Mouse (Mus musculus) MEL (cell line): ENCODE measurements around the gene Stap2. TPM values are rescaled to one million over a fixed set of nuclear protein-coding genes. Genes with fewer than 3 reads are reported as not detected.

Experiments used
- DNase-seq: peaks from one replicate; pipeline ENCODE4 v3.0.0; 2011; ENCODE audit warnings: low read depth, low spot score
- H3K27ac ChIP-seq: 2 replicates; pipeline ENCODE4 v1.5.1; 2012; ENCODE audit warnings: low read depth, mild to moderate bottlenecking, control low read depth, low read length, moderate library complexity; ENCODE audit not compliant: control insufficient read depth
- H3K27me3 ChIP-seq, 2 experiments: fragments of 150-350 bp in 1 of 2; sonication (generic) in 1 of 2; 2 replicates each; pipeline ENCODE4 v1.6.1; 2012; ENCODE audit warnings: low read length in 2 of 2, mild to moderate bottlenecking in 2 of 2, improper control_type of control experiment in 1 of 2, moderate library complexity in 1 of 2; ENCODE audit not compliant: insufficient read depth in 2 of 2, control insufficient read depth in 1 of 2
- H3K36me3 ChIP-seq, 2 experiments: 2 replicates each; pipeline ENCODE4 v1.6.1; 2012 to 2014; ENCODE audit warnings: low read length in 2 of 2, improper control_type of control experiment in 1 of 2, inconsistent platforms in 1 of 2, mild to moderate bottlenecking in 1 of 2; ENCODE audit not compliant: insufficient read depth in 2 of 2, control insufficient read depth in 1 of 2
- H3K4me1 ChIP-seq, 2 experiments: fragments of 150-350 bp in 1 of 2; sonication (generic) in 1 of 2; 2 replicates each; pipeline ENCODE4 v1.6.1; 2012; ENCODE audit warnings: low read length in 2 of 2, improper control_type of control experiment in 1 of 2, mild to moderate bottlenecking in 1 of 2; ENCODE audit not compliant: insufficient read depth in 2 of 2, control insufficient read depth in 1 of 2
- H3K4me3 ChIP-seq, 2 experiments: fragments of 150-350 bp in 1 of 2; sonication (generic) in 1 of 2; 2 replicates each; pipeline ENCODE4 v1.5.1; 2012; ENCODE audit warnings: low read depth in 2 of 2, low read length in 2 of 2, mild to moderate bottlenecking in 2 of 2, moderate library complexity in 2 of 2, control low read depth in 1 of 2, improper control_type of control experiment in 1 of 2; ENCODE audit not compliant: control insufficient read depth in 1 of 2, insufficient read depth in 1 of 2
- H3K79me2 ChIP-seq: 2 replicates; pipeline ENCODE4 v1.6.1; 2012; ENCODE audit warnings: mild to moderate bottlenecking, low read length, moderate library complexity; ENCODE audit not compliant: control insufficient read depth, poor library complexity, insufficient read depth
- H3K9ac ChIP-seq: 2 replicates; pipeline ENCODE4 v1.6.1; 2012; ENCODE audit warnings: low read depth, mild to moderate bottlenecking, control low read depth, low read length, moderate library complexity; ENCODE audit not compliant: control insufficient read depth, poor library complexity, severe bottlenecking
- H3K9me3 ChIP-seq: fragments of 150-350 bp; sonication (generic); replicated peaks from 2 replicates; pipeline ENCODE4 v1.6.1; 2012; ENCODE audit warnings: mild to moderate bottlenecking, low read length, improper control_type of control experiment, moderate library complexity; ENCODE audit not compliant: insufficient read depth
- EP300 ChIP-seq, 2 experiments: IDR thresholded peaks; 2 replicates each; pipeline ENCODE4 v1.6.1; 2011; ENCODE audit warnings: improper control_type of control experiment in 2 of 2, low read length in 2 of 2, low read depth in 1 of 2, mild to moderate bottlenecking in 1 of 2
- HCFC1 ChIP-seq: IDR thresholded peaks from 2 replicates; pipeline ENCODE4 v1.6.1; 2012; ENCODE audit warnings: low read depth, mild to moderate bottlenecking, inconsistent platforms, low read length, improper control_type of control experiment, moderate library complexity
- MAFK ChIP-seq: IDR thresholded peaks from 2 replicates; pipeline ENCODE4 v1.6.1; 2011; ENCODE audit warnings: low read depth, mild to moderate bottlenecking, low read length, improper control_type of control experiment, borderline replicate concordance
- MAX ChIP-seq: IDR thresholded peaks from 2 replicates; pipeline ENCODE4 v1.6.1; 2011; ENCODE audit warnings: low read length, improper control_type of control experiment
- MEF2A ChIP-seq: IDR thresholded peaks from 2 replicates; pipeline ENCODE4 v1.6.1; 2014; ENCODE audit warnings: low read depth, mild to moderate bottlenecking, inconsistent platforms, low read length, improper control_type of control experiment; ENCODE audit not compliant: poor library complexity, insufficient replicate concordance, severe bottlenecking; ENCODE audit errors: extremely low read depth
- MXI1 ChIP-seq: IDR thresholded peaks from 2 replicates; pipeline ENCODE4 v1.6.1; 2011; ENCODE audit warnings: mild to moderate bottlenecking, low read depth, low read length, improper control_type of control experiment
- MYC ChIP-seq: IDR thresholded peaks from 2 replicates; pipeline ENCODE4 v1.6.1; 2011; ENCODE audit warnings: low read depth, mild to moderate bottlenecking, low read length, improper control_type of control experiment, moderate library complexity
- NRF1 ChIP-seq: IDR thresholded peaks from 2 replicates; pipeline ENCODE4 v1.6.1; 2014; ENCODE audit warnings: low read depth, mild to moderate bottlenecking, inconsistent platforms, low read length, improper control_type of control experiment, moderate library complexity; ENCODE audit not compliant: poor library complexity, insufficient read depth, severe bottlenecking
- POLR2AphosphoS2 ChIP-seq: IDR thresholded peaks from 2 replicates; pipeline ENCODE4 v1.6.1; 2011; ENCODE audit warnings: low read length, improper control_type of control experiment
- RAD21 ChIP-seq: IDR thresholded peaks from 2 replicates; pipeline ENCODE4 v1.6.1; 2011; ENCODE audit warnings: mild to moderate bottlenecking, low read depth, low read length, improper control_type of control experiment
- RCOR1 ChIP-seq: IDR thresholded peaks from 2 replicates; pipeline ENCODE4 v1.6.1; 2012; ENCODE audit warnings: low read depth, mild to moderate bottlenecking, inconsistent platforms, low read length, improper control_type of control experiment
- SMC3 ChIP-seq: IDR thresholded peaks from 2 replicates; pipeline ENCODE4 v1.6.1; 2011; ENCODE audit warnings: low read depth, low read length, improper control_type of control experiment
- TAL1 ChIP-seq: IDR thresholded peaks from 2 replicates; pipeline ENCODE4 v1.6.1; 2012; ENCODE audit warnings: mild to moderate bottlenecking, inconsistent platforms, low read length, moderate library complexity, mixed read lengths
- TBP ChIP-seq: IDR thresholded peaks from 2 replicates; pipeline ENCODE4 v1.8.0; 2011; ENCODE audit warnings: low read depth, low read length, improper control_type of control experiment
- USF1 ChIP-seq: IDR thresholded peaks from 2 replicates; pipeline ENCODE4 v1.6.1; 2014; ENCODE audit warnings: low read depth, mild to moderate bottlenecking, inconsistent platforms, low read length, improper control_type of control experiment, moderate library complexity
- ZC3H11A ChIP-seq: IDR thresholded peaks from 2 replicates; pipeline ENCODE4 v1.6.1; 2012; ENCODE audit warnings: low read depth, mild to moderate bottlenecking, inconsistent platforms, low read length, improper control_type of control experiment
- ZKSCAN1 ChIP-seq: IDR thresholded peaks from 2 replicates; pipeline ENCODE4 v1.6.1; 2012; ENCODE audit warnings: low read depth, mild to moderate bottlenecking, inconsistent platforms, low read length, improper control_type of control experiment, moderate library complexity
- polyA plus RNA-seq, 2 experiments: library from polyadenylated mRNA; stranded (reverse) in 1 of 2; unstranded in 1 of 2; fragments of >175 nt in 1 of 2; fragments of >200 nt in 1 of 2; gene quantifications; 2 replicates each; pipeline versions ENCODE4 v1.2.1 to v1.2.4; 2012; ENCODE audit warnings: low replicate concordance in 2 of 2, low read depth in 1 of 2; ENCODE audit not compliant: insufficient read length in 2 of 2, insufficient read depth in 1 of 2, missing spikeins in 1 of 2
- total RNA-seq: library from RNA; depleted of rRNA; stranded (reverse); fragments of 300-350 nt; gene quantifications from 2 replicates; pipeline ENCODE4 v1.2.3, GENCODE M21; 2012

Gene Stap2
- total and polyA plus RNA-seq, 3 experiments: 0.08 TPM; not detected in 1

DNA sequence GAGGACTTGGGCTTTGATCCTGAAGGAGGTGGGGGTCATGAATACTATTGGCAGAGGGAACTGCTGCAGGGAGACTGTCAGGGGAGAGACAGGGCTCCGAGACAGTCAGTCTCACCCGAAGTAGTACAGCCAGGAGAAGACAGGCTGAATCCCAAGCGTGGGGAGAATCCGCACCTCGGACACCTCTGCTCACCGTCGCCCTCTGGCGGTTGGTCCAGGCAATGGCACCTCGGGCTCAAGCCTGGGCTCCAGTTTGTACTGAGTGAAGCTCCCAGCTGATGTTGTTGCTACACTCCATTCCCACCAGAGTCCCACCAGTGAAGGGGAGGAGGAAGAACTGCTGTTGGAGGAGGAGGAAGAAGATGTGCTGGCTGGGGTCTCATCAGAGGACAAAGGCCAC is 5.3 kb upstream of the Stap2 start (continued):
- TF ChIP-seq MEF2A (no peak), POLR2AphosphoS2 (no peak), ZC3H11A (no peak), HCFC1 (no peak), MAX (no peak), MAFK (no peak)
- TF ChIP-seq, all 39 proteins: peak for 3

DNA sequence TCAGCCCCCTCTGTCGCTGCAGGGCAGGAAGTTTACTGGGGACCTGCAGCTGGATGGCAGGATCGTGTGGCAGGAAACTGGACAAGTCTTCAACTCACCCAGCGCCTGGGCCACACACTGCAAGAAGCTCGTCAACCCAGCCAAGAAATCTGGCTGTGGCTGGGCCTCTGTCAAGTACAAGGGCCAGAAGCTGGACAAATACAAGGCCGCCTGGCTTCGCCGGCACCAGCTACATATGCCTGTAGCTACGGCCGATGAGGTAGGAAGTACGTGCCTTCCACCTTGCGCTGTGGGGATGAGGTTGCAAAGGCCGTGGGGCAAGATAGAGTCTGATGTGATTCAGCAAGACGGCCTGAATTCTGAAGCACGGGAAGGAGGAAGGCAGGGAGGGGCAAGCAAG is 4.9 kb upstream of the Stap2 start:
- peaks cover 0 to 8% of the 10 kb centered on the region in 2 experiments; a peak in 2 of 4 replicates for H3K36me3 ChIP-seq
- no peak overlapping the region for H3K9ac ChIP-seq
- DNase-seq: no peak
- H3K27ac ChIP-seq: no peak overlapping the region
- H3K27me3 ChIP-seq: no peaks in the 10 kb centered on the region
- H3K4me3 ChIP-seq: no peak overlapping the region
- peaks cover 0 to 17% of the 10 kb centered on the region in 2 experiments; a peak in 2 of 4 replicates for H3K4me1 ChIP-seq
- no peak for TF ChIP-seq MXI1
- no peak for TF ChIP-seq ZC3H11A
- no peak for TF ChIP-seq TAL1
- no peak for TF ChIP-seq ZKSCAN1
- no peak for TF ChIP-seq EP300 (IDR thresholded peaks at IDR 0.05; ENCODE audit: low read depth in 1 of 2, low read length in 2 of 2)
- TF ChIP-seq USF1: no peak
- TF ChIP-seq MYC: no peak
- no peak for TF ChIP-seq TBP
- TF ChIP-seq, all 39 proteins: peak for 0
- Histone ChIP-seq H3K9me3 (no peaks in the 10 kb centered on the region), H3K79me2 (no peaks in the 10 kb centered on the region)

DNA sequence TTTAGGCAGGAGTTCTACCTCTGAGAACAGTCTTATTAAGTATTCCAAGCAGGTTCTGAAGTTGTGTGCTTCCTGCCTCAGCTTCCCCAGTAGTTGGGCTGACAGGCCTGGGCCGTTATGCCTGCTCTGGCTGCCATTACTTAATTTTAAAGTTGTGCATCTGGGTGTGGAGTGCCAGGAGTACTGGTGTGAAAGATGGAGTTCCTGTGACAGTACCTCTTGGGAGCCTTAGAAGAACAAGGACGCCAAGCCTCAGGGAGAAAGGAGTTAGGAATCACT is 4.5 kb upstream of the Stap2 start:
- Histone ChIP-seq H3K9ac (no peak overlapping the region; the same call in 1 of the 2 replicates), H3K4me1 (peaks cover 0 to 17% of the 10 kb centered on the region in 2 experiments; a peak in 2 of 4 replicates)
- TF ChIP-seq POLR2AphosphoS2 (no peak), NRF1 (no peak), TBP (no peak), SMC3 (no peak), USF1 (no peak), RCOR1 (no peak), RAD21 (no peak), ZKSCAN1 (no peak)
- TF ChIP-seq, all 39 proteins: peak for 0
- peaks cover 0 to 8% of the 10 kb centered on the region in 2 experiments; a peak in 2 of 4 replicates for H3K36me3 ChIP-seq
- no peaks in the 10 kb centered on the region for H3K27me3 ChIP-seq
- no peak for DNase-seq
- H3K9me3 ChIP-seq: no peaks in the 10 kb centered on the region
- H3K79me2 ChIP-seq: no peaks in the 10 kb centered on the region
- peak overlapping the region; percentile 64 to 90; a peak in 3 of 4 replicates for H3K4me3 ChIP-seq
- no peak overlapping the region for H3K27ac ChIP-seq
